Mouse (Mus musculus) MEL (cell line): ENCODE results near the gene Rbm48. TPM values are rescaled to one million over a fixed set of nuclear protein-coding genes. Genes with fewer than 3 reads are reported as not detected.

Experiments used
- DNase-seq: peaks from one replicate; pipeline ENCODE4 v3.0.0; 2011; ENCODE audit warnings: low read depth, low spot score
- H3K27ac ChIP-seq: 2 replicates; pipeline ENCODE4 v1.5.1; 2012; ENCODE audit warnings: low read depth, mild to moderate bottlenecking, control low read depth, low read length, moderate library complexity; ENCODE audit not compliant: control insufficient read depth
- H3K27me3 ChIP-seq, 2 experiments: fragments of 150-350 bp in 1 of 2; sonication (generic) in 1 of 2; 2 replicates each; pipeline ENCODE4 v1.6.1; 2012; ENCODE audit warnings: low read length in 2 of 2, mild to moderate bottlenecking in 2 of 2, improper control_type of control experiment in 1 of 2, moderate library complexity in 1 of 2; ENCODE audit not compliant: insufficient read depth in 2 of 2, control insufficient read depth in 1 of 2
- H3K36me3 ChIP-seq, 2 experiments: 2 replicates each; pipeline ENCODE4 v1.6.1; 2012 to 2014; ENCODE audit warnings: low read length in 2 of 2, improper control_type of control experiment in 1 of 2, inconsistent platforms in 1 of 2, mild to moderate bottlenecking in 1 of 2; ENCODE audit not compliant: insufficient read depth in 2 of 2, control insufficient read depth in 1 of 2
- H3K4me1 ChIP-seq, 2 experiments: fragments of 150-350 bp in 1 of 2; sonication (generic) in 1 of 2; 2 replicates each; pipeline ENCODE4 v1.6.1; 2012; ENCODE audit warnings: low read length in 2 of 2, improper control_type of control experiment in 1 of 2, mild to moderate bottlenecking in 1 of 2; ENCODE audit not compliant: insufficient read depth in 2 of 2, control insufficient read depth in 1 of 2
- H3K4me3 ChIP-seq, 2 experiments: fragments of 150-350 bp in 1 of 2; sonication (generic) in 1 of 2; 2 replicates each; pipeline ENCODE4 v1.5.1; 2012; ENCODE audit warnings: low read depth in 2 of 2, low read length in 2 of 2, mild to moderate bottlenecking in 2 of 2, moderate library complexity in 2 of 2, control low read depth in 1 of 2, improper control_type of control experiment in 1 of 2; ENCODE audit not compliant: control insufficient read depth in 1 of 2, insufficient read depth in 1 of 2
- H3K79me2 ChIP-seq: 2 replicates; pipeline ENCODE4 v1.6.1; 2012; ENCODE audit warnings: mild to moderate bottlenecking, low read length, moderate library complexity; ENCODE audit not compliant: control insufficient read depth, poor library complexity, insufficient read depth
- H3K9ac ChIP-seq: 2 replicates; pipeline ENCODE4 v1.6.1; 2012; ENCODE audit warnings: low read depth, mild to moderate bottlenecking, control low read depth, low read length, moderate library complexity; ENCODE audit not compliant: control insufficient read depth, poor library complexity, severe bottlenecking
- H3K9me3 ChIP-seq: fragments of 150-350 bp; sonication (generic); replicated peaks from 2 replicates; pipeline ENCODE4 v1.6.1; 2012; ENCODE audit warnings: mild to moderate bottlenecking, low read length, improper control_type of control experiment, moderate library complexity; ENCODE audit not compliant: insufficient read depth
- CHD1 ChIP-seq: IDR thresholded peaks from 2 replicates; pipeline ENCODE4 v1.6.1; 2012; ENCODE audit warnings: low read depth, mild to moderate bottlenecking, inconsistent platforms, low read length, improper control_type of control experiment
- CTCF ChIP-seq, 3 experiments: IDR thresholded peaks in 2 of 3; conservative IDR thresholded peaks in 1 of 3; 2 replicates each; pipeline ENCODE4 v1.5.1; 2011 to 2012; ENCODE audit warnings: low read length in 3 of 3, low read depth in 2 of 3, mild to moderate bottlenecking in 2 of 3, improper control_type of control experiment in 1 of 3, inconsistent platforms in 1 of 3, mixed read lengths in 1 of 3, moderate library complexity in 1 of 3; ENCODE audit not compliant: control insufficient read depth in 1 of 3, insufficient read depth in 1 of 3, poor library complexity in 1 of 3, severe bottlenecking in 1 of 3
- EP300 ChIP-seq, 2 experiments: IDR thresholded peaks; 2 replicates each; pipeline ENCODE4 v1.6.1; 2011; ENCODE audit warnings: improper control_type of control experiment in 2 of 2, low read length in 2 of 2, low read depth in 1 of 2, mild to moderate bottlenecking in 1 of 2
- GATA1 ChIP-seq: IDR thresholded peaks from 2 replicates; pipeline ENCODE4 v1.6.1; 2011; ENCODE audit warnings: low read depth, low read length, improper control_type of control experiment
- HCFC1 ChIP-seq: IDR thresholded peaks from 2 replicates; pipeline ENCODE4 v1.6.1; 2012; ENCODE audit warnings: low read depth, mild to moderate bottlenecking, inconsistent platforms, low read length, improper control_type of control experiment, moderate library complexity
- MAFK ChIP-seq: IDR thresholded peaks from 2 replicates; pipeline ENCODE4 v1.6.1; 2011; ENCODE audit warnings: low read depth, mild to moderate bottlenecking, low read length, improper control_type of control experiment, borderline replicate concordance
- MAX ChIP-seq: IDR thresholded peaks from 2 replicates; pipeline ENCODE4 v1.6.1; 2011; ENCODE audit warnings: low read length, improper control_type of control experiment
- MAZ ChIP-seq: IDR thresholded peaks from 2 replicates; pipeline ENCODE4 v1.6.1; 2012; ENCODE audit warnings: low read depth, mild to moderate bottlenecking, inconsistent platforms, low read length, improper control_type of control experiment
- MYB ChIP-seq: IDR thresholded peaks from 2 replicates; pipeline ENCODE4 v1.6.1; 2011; ENCODE audit warnings: mild to moderate bottlenecking, low read depth, low read length, improper control_type of control experiment
- MYC ChIP-seq: IDR thresholded peaks from 2 replicates; pipeline ENCODE4 v1.6.1; 2011; ENCODE audit warnings: low read depth, mild to moderate bottlenecking, low read length, improper control_type of control experiment, moderate library complexity
- POLR2A ChIP-seq, 2 experiments: IDR thresholded peaks; 2 replicates each; pipeline ENCODE4 v1.6.1; 2011 to 2012; ENCODE audit warnings: low read length in 2 of 2, mild to moderate bottlenecking in 2 of 2, control low read depth in 1 of 2, improper control_type of control experiment in 1 of 2, low read depth in 1 of 2, moderate library complexity in 1 of 2; ENCODE audit not compliant: control insufficient read depth in 1 of 2, insufficient read depth in 1 of 2, poor library complexity in 1 of 2
- POLR2AphosphoS2 ChIP-seq: IDR thresholded peaks from 2 replicates; pipeline ENCODE4 v1.6.1; 2011; ENCODE audit warnings: low read length, improper control_type of control experiment
- POLR2AphosphoS5 ChIP-seq: IDR thresholded peaks from 2 replicates; pipeline ENCODE4 v1.6.1; 2012; ENCODE audit warnings: low read depth, borderline replicate concordance, mild to moderate bottlenecking, inconsistent platforms, low read length, moderate library complexity, mixed read lengths
- SIN3A ChIP-seq: IDR thresholded peaks from 2 replicates; pipeline ENCODE4 v1.6.1; 2012; ENCODE audit warnings: low read length, improper control_type of control experiment, inconsistent platforms
- TAL1 ChIP-seq: IDR thresholded peaks from 2 replicates; pipeline ENCODE4 v1.6.1; 2012; ENCODE audit warnings: mild to moderate bottlenecking, inconsistent platforms, low read length, moderate library complexity, mixed read lengths
- ZC3H11A ChIP-seq: IDR thresholded peaks from 2 replicates; pipeline ENCODE4 v1.6.1; 2012; ENCODE audit warnings: low read depth, mild to moderate bottlenecking, inconsistent platforms, low read length, improper control_type of control experiment
- ZKSCAN1 ChIP-seq: IDR thresholded peaks from 2 replicates; pipeline ENCODE4 v1.6.1; 2012; ENCODE audit warnings: low read depth, mild to moderate bottlenecking, inconsistent platforms, low read length, improper control_type of control experiment, moderate library complexity
- ZMIZ1 ChIP-seq: IDR thresholded peaks from 2 replicates; pipeline ENCODE4 v1.6.1; 2012; ENCODE audit warnings: low read depth, mild to moderate bottlenecking, inconsistent platforms, low read length, improper control_type of control experiment, moderate library complexity
- ZNF384 ChIP-seq: IDR thresholded peaks from 2 replicates; pipeline ENCODE4 v1.6.1; 2012; ENCODE audit warnings: low read depth, mild to moderate bottlenecking, inconsistent platforms, low read length, improper control_type of control experiment
- polyA plus RNA-seq, 2 experiments: library from polyadenylated mRNA; stranded (reverse) in 1 of 2; unstranded in 1 of 2; fragments of >175 nt in 1 of 2; fragments of >200 nt in 1 of 2; gene quantifications; 2 replicates each; pipeline versions ENCODE4 v1.2.1 to v1.2.4; 2012; ENCODE audit warnings: low replicate concordance in 2 of 2, low read depth in 1 of 2; ENCODE audit not compliant: insufficient read length in 2 of 2, insufficient read depth in 1 of 2, missing spikeins in 1 of 2
- total RNA-seq: library from RNA; depleted of rRNA; stranded (reverse); fragments of 300-350 nt; gene quantifications from 2 replicates; pipeline ENCODE4 v1.2.3, GENCODE M21; 2012

Rbm48 gene
- total and polyA plus RNA-seq, 3 experiments = 12.0 to 12.9 TPM; not detected in 1

DNA sequence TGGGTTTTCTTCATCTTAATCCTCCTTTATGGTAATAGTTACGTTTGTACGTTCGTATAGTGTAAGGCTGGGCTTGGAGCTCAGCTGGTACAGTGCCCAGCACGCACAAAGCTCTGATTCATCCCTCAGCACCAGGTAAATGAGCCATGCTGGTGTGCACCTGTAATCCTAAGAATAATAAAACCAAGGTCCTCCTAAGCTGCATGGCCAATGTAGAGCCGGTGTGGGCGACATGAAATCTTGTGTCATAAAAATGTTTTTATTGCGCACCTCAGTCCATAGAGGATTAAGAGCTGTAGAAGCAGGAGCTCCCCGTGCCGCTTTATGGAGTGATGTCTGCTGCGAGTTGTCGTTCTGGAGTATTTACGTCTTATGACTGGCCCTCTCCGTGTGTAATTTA is 36.9 kb upstream of the Rbm48 start:
- Histone ChIP-seq H3K79me2 (no peaks in the 10 kb centered on the region), H3K27me3 (no peaks in the 10 kb centered on the region), H3K9ac (no peak overlapping the region), H3K4me1 (peaks cover 0 to 3% of the 10 kb centered on the region in 2 experiments; a peak in 2 of 4 replicates), H3K27ac (no peak overlapping the region), H3K4me3 (no peak overlapping the region), H3K36me3 (peaks cover 4 to 5% of the 10 kb centered on the region in 2 experiments), H3K9me3 (no peaks in the 10 kb centered on the region)
- TF ChIP-seq MAZ (no peak), MAX (no peak), ZNF384 (no peak), TAL1 (no peak), MAFK (no peak), HCFC1 (no peak), CTCF (IDR thresholded peaks at IDR 0.05 in 2 of 3, conservative IDR thresholded peaks at IDR 0.05 in 1 of 3; ENCODE audit: control insufficient read depth in 1 of 3, insufficient read depth in 1 of 3, low read depth in 2 of 3, low read length in 3 of 3, poor library complexity in 1 of 3, severe bottlenecking in 1 of 3) (no peak), MYB (no peak), POLR2AphosphoS5 (no peak), POLR2AphosphoS2 (no peak), ZC3H11A (no peak)
- no peak for DNase-seq

DNA sequence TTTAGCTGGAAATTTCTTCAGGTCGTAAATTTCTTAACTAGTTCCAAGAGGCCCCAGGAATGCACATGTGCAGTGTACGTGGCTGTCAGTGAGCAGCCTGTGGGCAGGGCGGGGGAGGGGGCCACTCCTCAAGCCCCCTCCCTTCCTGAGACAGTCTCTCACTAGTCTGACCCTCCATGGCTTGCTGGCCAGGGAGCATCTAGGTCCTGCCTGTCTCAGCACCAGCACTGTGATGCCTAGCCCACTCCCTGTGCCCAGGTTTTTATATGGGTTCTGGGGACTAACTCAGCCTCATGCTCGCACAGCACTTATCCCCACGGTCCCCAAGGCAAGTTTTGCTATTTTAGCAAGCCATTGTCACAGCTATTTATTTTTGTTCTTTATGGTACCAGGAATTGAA is 35.9 kb upstream of the Rbm48 start:
- H3K9me3 ChIP-seq = no peaks in the 10 kb centered on the region
- H3K27ac ChIP-seq = no peak overlapping the region
- no peaks in the 10 kb centered on the region for H3K27me3 ChIP-seq
- TF ChIP-seq MYC (no peak), SIN3A (no peak), MYB (no peak), HCFC1 (no peak), ZKSCAN1 (no peak), ZMIZ1 (no peak), ZC3H11A (no peak), POLR2A (IDR thresholded peaks at IDR 0.05; ENCODE audit: control insufficient read depth in 1 of 2, insufficient read depth in 1 of 2, low read depth in 1 of 2, low read length in 2 of 2, poor library complexity in 1 of 2) (no peak), GATA1 (no peak), EP300 (IDR thresholded peaks at IDR 0.05; ENCODE audit: low read depth in 1 of 2, low read length in 2 of 2) (no peak), CHD1 (no peak), POLR2AphosphoS5 (no peak)
- H3K36me3 ChIP-seq = peaks cover 4 to 6% of the 10 kb centered on the region in 2 experiments
- DNase-seq = no peak
- no peaks in the 10 kb centered on the region for H3K79me2 ChIP-seq
- H3K4me1 ChIP-seq = peaks cover 0 to 3% of the 10 kb centered on the region in 2 experiments; a peak in 2 of 4 replicates
- no peak overlapping the region for H3K4me3 ChIP-seq
- H3K9ac ChIP-seq = no peak overlapping the region; the same call in 1 of the 2 replicates
